Mouse (Mus musculus) CH12.LX (cell line): ENCODE measurements at regions not wholly inside any gene's neighbourhood (a gene's known extent, or its start where the extent isn't known, plus 50 kb on each side); places are given as distances from the start of the nearest gene placed in this dataset.

Experiments used
- DNase-seq: peaks from one replicate; pipeline ENCODE4 v3.0.0-alpha.2; 2013; ENCODE audit errors: extremely low read depth
- H3K27ac ChIP-seq: 2 replicates; pipeline ENCODE4 v1.5.1; 2012; ENCODE audit warnings: low read depth, mild to moderate bottlenecking, control low read depth, moderate library complexity; ENCODE audit not compliant: insufficient read depth
- H3K27me3 ChIP-seq: replicated peaks from 2 replicates; pipeline ENCODE3; 2012; ENCODE audit warnings: inconsistent platforms
- H3K36me3 ChIP-seq, 2 experiments: replicated peaks in 1 of 2; 2 replicates each; pipeline versions ENCODE3 to v1.6.1; 2012; ENCODE audit warnings: inconsistent platforms in 1 of 2, low read length in 1 of 2, mild to moderate bottlenecking in 1 of 2, mixed read lengths in 1 of 2, moderate library complexity in 1 of 2; ENCODE audit not compliant: control insufficient read depth in 1 of 2, insufficient read depth in 1 of 2
- H3K4me1 ChIP-seq, 2 experiments: 2 replicates each; pipeline ENCODE4 v1.6.1; 2012; ENCODE audit warnings: inconsistent platforms in 1 of 2, moderate library complexity in 1 of 2; ENCODE audit not compliant: insufficient read depth in 2 of 2, control insufficient read depth in 1 of 2
- H3K4me2 ChIP-seq: 2 replicates; pipeline ENCODE4 v1.6.1; 2012; ENCODE audit warnings: low read depth, mild to moderate bottlenecking, control low read depth; ENCODE audit not compliant: poor library complexity, insufficient read depth, severe bottlenecking
- H3K4me3 ChIP-seq, 3 experiments: fragments of 150-350 bp in 1 of 3; sonication (generic) in 1 of 3; replicated peaks in 1 of 3; 2 replicates each; pipeline versions ENCODE3 to v1.5.1; 2011 to 2012; ENCODE audit warnings: low read depth in 2 of 3, low read length in 2 of 3, mild to moderate bottlenecking in 2 of 3, moderate library complexity in 2 of 3, control low read depth in 1 of 3, improper control_type of control experiment in 1 of 3, inconsistent platforms in 1 of 3, mixed read lengths in 1 of 3; ENCODE audit not compliant: poor library complexity in 1 of 3
- H3K79me2 ChIP-seq: replicated peaks from 2 replicates; pipeline ENCODE4 v1.6.1; 2012; ENCODE audit warnings: mild to moderate bottlenecking, moderate library complexity; ENCODE audit not compliant: control insufficient read depth, poor library complexity, insufficient read depth, severe bottlenecking; ENCODE audit errors: extremely low read depth
- H3K9ac ChIP-seq: 2 replicates; pipeline ENCODE4 v1.6.1; 2012; ENCODE audit warnings: low read depth, mild to moderate bottlenecking, control low read depth, moderate library complexity; ENCODE audit not compliant: insufficient read depth
- H3K9me3 ChIP-seq: replicated peaks from 2 replicates; pipeline ENCODE3; 2012; ENCODE audit warnings: low read length, inconsistent platforms, mixed read lengths
- BHLHE40 ChIP-seq: IDR thresholded peaks from 2 replicates; pipeline ENCODE4 v1.6.1; 2011; ENCODE audit warnings: mild to moderate bottlenecking, low read depth, low read length, improper control_type of control experiment
- CHD2 ChIP-seq: IDR thresholded peaks from 2 replicates; pipeline ENCODE4 v1.6.1; 2011; ENCODE audit warnings: low read length, improper control_type of control experiment
- CTCF ChIP-seq, 2 experiments: IDR thresholded peaks in 1 of 2; conservative IDR thresholded peaks in 1 of 2; 2 replicates each; pipeline ENCODE4 v1.5.1; 2011 to 2012; ENCODE audit warnings: low read depth in 2 of 2, low read length in 2 of 2, improper control_type of control experiment in 1 of 2, inconsistent platforms in 1 of 2, mild to moderate bottlenecking in 1 of 2, moderate library complexity in 1 of 2
- E2F4 ChIP-seq: IDR thresholded peaks from 2 replicates; pipeline ENCODE4 v1.6.1; 2011; ENCODE audit warnings: low read depth, low read length, improper control_type of control experiment; ENCODE audit not compliant: insufficient replicate concordance
- EP300 ChIP-seq: IDR thresholded peaks from 2 replicates; pipeline ENCODE4 v1.6.1; 2011; ENCODE audit warnings: low read length, improper control_type of control experiment
- ETS1 ChIP-seq: conservative IDR thresholded peaks from 2 replicates; pipeline ENCODE4 v1.6.1; 2012; ENCODE audit warnings: low read depth, mild to moderate bottlenecking, inconsistent platforms, low read length, improper control_type of control experiment, moderate library complexity
- IRF4 ChIP-seq: IDR thresholded peaks from 2 replicates; pipeline ENCODE4 v1.6.1; 2014; ENCODE audit warnings: low read depth, mild to moderate bottlenecking, inconsistent platforms, low read length, improper control_type of control experiment
- JUN ChIP-seq: IDR thresholded peaks from 2 replicates; pipeline ENCODE4 v1.6.1; 2011; ENCODE audit warnings: low read depth, mild to moderate bottlenecking, low read length, improper control_type of control experiment, moderate library complexity; ENCODE audit not compliant: insufficient read depth
- MAFK ChIP-seq: IDR thresholded peaks from 2 replicates; pipeline ENCODE4 v1.6.1; 2011; ENCODE audit warnings: low read length, improper control_type of control experiment; ENCODE audit not compliant: insufficient replicate concordance
- MAX ChIP-seq: IDR thresholded peaks from 2 replicates; pipeline ENCODE4 v1.6.1; 2011; ENCODE audit warnings: low read length, improper control_type of control experiment
- MAZ ChIP-seq: IDR thresholded peaks from 2 replicates; pipeline ENCODE4 v1.6.1; 2012; ENCODE audit warnings: low read depth, mild to moderate bottlenecking, inconsistent platforms, low read length, improper control_type of control experiment, moderate library complexity
- MEF2A ChIP-seq: IDR thresholded peaks from 2 replicates; pipeline ENCODE4 v1.6.1; 2014; ENCODE audit warnings: low read depth, mild to moderate bottlenecking, inconsistent platforms, low read length, improper control_type of control experiment, borderline replicate concordance
- NRF1 ChIP-seq: IDR thresholded peaks from 2 replicates; pipeline ENCODE4 v1.6.1; 2014; ENCODE audit warnings: low read depth, mild to moderate bottlenecking, inconsistent platforms, low read length, improper control_type of control experiment, moderate library complexity
- POLR2A ChIP-seq: IDR thresholded peaks from 2 replicates; pipeline ENCODE4 v1.6.1; 2011; ENCODE audit warnings: low read depth, mild to moderate bottlenecking, improper control_type of control experiment, low read length
- POLR2AphosphoS2 ChIP-seq: IDR thresholded peaks from 2 replicates; pipeline ENCODE4 v1.6.1; 2011; ENCODE audit warnings: low read depth, low read length, improper control_type of control experiment
- RCOR1 ChIP-seq: conservative IDR thresholded peaks from 2 replicates; pipeline ENCODE4 v1.6.1; 2012; ENCODE audit warnings: low read depth, mild to moderate bottlenecking, inconsistent platforms, low read length, improper control_type of control experiment
- SIN3A ChIP-seq: IDR thresholded peaks from 2 replicates; pipeline ENCODE4 v1.6.1; 2012; ENCODE audit warnings: low read length, improper control_type of control experiment, inconsistent platforms
- UBTF ChIP-seq: IDR thresholded peaks from 2 replicates; pipeline ENCODE4 v1.6.1; 2012; ENCODE audit warnings: low read depth, mild to moderate bottlenecking, inconsistent platforms, low read length, improper control_type of control experiment, moderate library complexity
- USF1 ChIP-seq: IDR thresholded peaks from 2 replicates; pipeline ENCODE4 v1.6.1; 2014; ENCODE audit warnings: low read depth, mild to moderate bottlenecking, inconsistent platforms, low read length, improper control_type of control experiment
- USF2 ChIP-seq: conservative IDR thresholded peaks from 2 replicates; pipeline ENCODE4 v1.6.1; 2011; ENCODE audit warnings: low read depth, low read length, improper control_type of control experiment
- ZKSCAN1 ChIP-seq: IDR thresholded peaks from 2 replicates; pipeline ENCODE4 v1.6.1; 2012; ENCODE audit warnings: low read depth, inconsistent platforms, low read length, improper control_type of control experiment, borderline replicate concordance
- ZNF384 ChIP-seq: IDR thresholded peaks from 2 replicates; pipeline ENCODE4 v1.6.1; 2012; ENCODE audit warnings: low read depth, low read length, improper control_type of control experiment, inconsistent platforms
- dilution Hi-C: fragments of 300-500 bp; cut with MboI; formaldehyde crosslinking; loops from 2 replicates; pipeline ENCODE4 v1.14.3; 2020; ENCODE audit warnings: low sequenced_read_pairs; ENCODE audit not compliant: extremely low pct_unique_long_range_greater_than_20kb, extremely low pct_ligation_motif_present
- in situ Hi-C: fragments of 300-500 bp; cut with MboI; formaldehyde crosslinking; loops from 3 replicates; pipeline ENCODE4 v1.14.3; 2019; ENCODE audit warnings: low sequenced_read_pairs, low pct_ligation_motif_present, low pct_unique_long_range_greater_than_20kb, mixed read lengths

DNA sequence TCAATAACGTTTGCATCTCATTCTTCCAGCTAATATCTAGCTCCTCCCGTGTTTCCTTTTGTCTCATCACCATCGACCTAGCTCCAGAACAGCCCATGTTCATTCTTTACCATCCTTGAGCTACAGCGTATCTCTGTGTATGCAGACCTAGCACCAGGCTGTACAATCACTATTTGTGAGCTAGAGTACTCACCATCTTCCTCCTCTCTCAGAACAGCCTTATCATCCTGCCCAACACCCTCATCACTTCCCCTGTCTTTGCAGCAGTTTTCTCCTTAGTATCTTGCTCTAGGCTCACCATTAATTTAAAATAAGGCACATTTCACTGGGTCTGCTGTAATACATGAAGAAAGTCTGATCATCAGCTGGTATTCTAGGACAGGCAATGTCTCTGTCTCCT is 88.6 kb downstream of the Fam84a start:
- H3K4me2 ChIP-seq, result no peak overlapping the region
- H3K9me3 ChIP-seq, result no peaks in the 10 kb centered on the region
- no peak for DNase-seq
- no peak overlapping the region for H3K27ac ChIP-seq
- dilution Hi-C loops, result no loop called here
- H3K36me3 ChIP-seq, result no peaks in the 10 kb centered on the region
- in situ Hi-C loops, result no loop called here
- no peaks in the 10 kb centered on the region for H3K4me1 ChIP-seq
- no peaks in the 10 kb centered on the region for H3K27me3 ChIP-seq
- no peak overlapping the region for H3K4me3 ChIP-seq
- no peaks in the 10 kb centered on the region for H3K79me2 ChIP-seq
- no peak for TF ChIP-seq MAZ
- no peak for TF ChIP-seq BHLHE40
- no peak for TF ChIP-seq USF1
- no peak overlapping the region for H3K9ac ChIP-seq

DNA sequence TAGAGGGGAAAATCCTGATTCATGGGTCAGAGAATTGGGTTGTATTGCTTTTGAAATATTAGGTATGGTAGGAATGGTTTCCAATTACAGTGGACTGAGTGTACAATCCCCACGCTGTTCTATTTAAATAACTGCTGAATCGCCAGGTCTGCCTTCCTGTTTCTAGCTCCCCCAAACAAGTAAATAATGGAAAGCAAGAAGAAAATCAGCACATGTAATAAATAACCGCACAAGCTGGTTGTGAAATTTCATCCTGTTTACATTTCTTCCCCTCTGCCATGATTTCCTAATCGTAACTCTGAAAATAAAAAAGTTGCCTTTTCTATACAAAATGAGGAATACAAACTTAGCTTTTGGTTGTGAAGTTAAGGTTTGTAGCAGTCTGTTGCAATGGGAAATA is 95.7 kb downstream of the Fam84a start:
- no peak overlapping the region for H3K4me3 ChIP-seq
- in situ Hi-C loops (no loop called here), dilution Hi-C loops (no loop called here)
- no peaks in the 10 kb centered on the region for H3K9me3 ChIP-seq
- H3K4me1 ChIP-seq, result no peaks in the 10 kb centered on the region
- no peak for TF ChIP-seq ETS1
- TF ChIP-seq E2F4, result no peak
- no peak for TF ChIP-seq CHD2
- TF ChIP-seq JUN, result no peak
- TF ChIP-seq POLR2AphosphoS2, result no peak
- TF ChIP-seq ZNF384, result no peak
- TF ChIP-seq NRF1, result no peak
- TF ChIP-seq RCOR1, result no peak
- no peak for TF ChIP-seq UBTF
- TF ChIP-seq IRF4, result no peak
- no peak for TF ChIP-seq MAFK
- TF ChIP-seq MAX, result no peak
- TF ChIP-seq MEF2A, result no peak
- no peak for TF ChIP-seq USF2
- TF ChIP-seq EP300, result no peak
- TF ChIP-seq ZKSCAN1, result no peak
- TF ChIP-seq POLR2A, result no peak
- no peak for TF ChIP-seq SIN3A
- no peak for TF ChIP-seq CTCF (conservative IDR thresholded peaks at IDR 0.05 in 1 of 2, IDR thresholded peaks at IDR 0.05 in 1 of 2; ENCODE audit: low read depth in 2 of 2, low read length in 2 of 2)
- no peak for TF ChIP-seq MAZ
- H3K79me2 ChIP-seq, result no peaks in the 10 kb centered on the region
- no peak for DNase-seq
- no peak overlapping the region for H3K4me2 ChIP-seq
- H3K27me3 ChIP-seq, result no peaks in the 10 kb centered on the region
- H3K36me3 ChIP-seq, result no peaks in the 10 kb centered on the region
- H3K27ac ChIP-seq, result no peak overlapping the region
- no peak overlapping the region for H3K9ac ChIP-seq
